Mouse (Mus musculus) cortical plate, adult 2 months (tissue): Measurements from ENCODE around the gene Zfp383.

Source experiments
- CTCF ChIP-seq: fragments of 200-500 bp; IDR thresholded peaks from 2 replicates; pipeline ENCODE4 v1.5.1; 2011; ENCODE audit warnings: mild to moderate bottlenecking, control low read depth, low read length; ENCODE audit not compliant: insufficient read depth; ENCODE audit errors: extremely low read depth
- POLR2A ChIP-seq: fragments of 200-500 bp; IDR thresholded peaks from 2 replicates; pipeline ENCODE4 v1.6.1; 2011; ENCODE audit warnings: mild to moderate bottlenecking, low read length, control low read depth; ENCODE audit not compliant: insufficient read depth; ENCODE audit errors: extremely low read depth

- TF ChIP-seq CTCF, result no peak
- TF ChIP-seq POLR2A, result no peak
These were observed 33.8 kb upstream of the Zfp383 start for GRCm38 (mm10) chr7:29874256-29874655.
